Mouse (Mus musculus): ENCODE measurements around the gene Elk3. TPM values are rescaled to one million over a fixed set of nuclear protein-coding genes. Genes with fewer than 3 reads are reported as not detected.

Gene Elk3
- total and polyA plus RNA-seq, 3 experiments: 0.33 TPM; not detected in 2

- no peak for ATAC-seq (ENCODE audit: extremely low read depth, insufficient number of reproducible peaks, low FRiP score, poor library complexity, severe bottlenecking)
- Histone ChIP-seq H3K4me1 (ENCODE audit: insufficient read depth, low read depth, low read length) (no peaks in the 10 kb centered on the region), H3K9me3 (replicated peaks) (no peaks in the 10 kb centered on the region), H3K4me3 (ENCODE audit: low read depth, low read length) (no peak overlapping the region), H3K27me3 (ENCODE audit: insufficient read depth, low read length) (peaks cover 30% of the 10 kb centered on the region), H3K36me3 (replicated peaks) (no peaks in the 10 kb centered on the region)
- no peak for DNase-seq (ENCODE audit: low spot score)
- TF ChIP-seq POLR2AphosphoS5 (IDR thresholded peaks at IDR 0.05; ENCODE audit: insufficient replicate concordance, low read depth, low read length) (no peak), GATA1 (IDR thresholded peaks at IDR 0.05; ENCODE audit: borderline replicate concordance, low read length) (no peak)
Measured at GRCm38 (mm10) chr10:93309131-93309933, 1.6 kb downstream of the Elk3 start.

GRCm38 (mm10) chr10:93306367-93306766 is 4.6 kb downstream of the Elk3 start:
- no peak for TF ChIP-seq TAL1 (conservative IDR thresholded peaks at IDR 0.05; ENCODE audit: low read depth, low read length)
- no peak for TF ChIP-seq CTCF (IDR thresholded peaks at IDR 0.05; ENCODE audit: low read depth, low read length)
- TF ChIP-seq POLR2AphosphoS5 (IDR thresholded peaks at IDR 0.05; ENCODE audit: insufficient replicate concordance, low read depth, low read length): no peak
- TF ChIP-seq GATA1 (IDR thresholded peaks at IDR 0.05; ENCODE audit: borderline replicate concordance, low read length): no peak
- TF ChIP-seq GATA2 (IDR thresholded peaks at IDR 0.05; ENCODE audit: borderline replicate concordance, low read depth, low read length): no peak
- H3K9me3 ChIP-seq (replicated peaks): no peaks in the 10 kb centered on the region
- H3K27me3 ChIP-seq (ENCODE audit: insufficient read depth, low read length): peaks cover 42% of the 10 kb centered on the region
- no peak for ATAC-seq (ENCODE audit: extremely low read depth, insufficient number of reproducible peaks, low FRiP score, poor library complexity, severe bottlenecking)
- H3K4me1 ChIP-seq (ENCODE audit: insufficient read depth, low read depth, low read length): no peaks in the 10 kb centered on the region
- H3K36me3 ChIP-seq (replicated peaks): no peaks in the 10 kb centered on the region
- no peak for DNase-seq (ENCODE audit: low spot score)
- no peak overlapping the region for H3K4me3 ChIP-seq (ENCODE audit: low read depth, low read length)

GRCm38 (mm10) chr10:93305946-93306345 is 5.0 kb downstream of the Elk3 start:
- H3K36me3 ChIP-seq (replicated peaks): no peaks in the 10 kb centered on the region
- H3K4me1 ChIP-seq (ENCODE audit: insufficient read depth, low read depth, low read length): no peaks in the 10 kb centered on the region
- H3K4me3 ChIP-seq (ENCODE audit: low read depth, low read length): no peak overlapping the region
- H3K9me3 ChIP-seq (replicated peaks): no peaks in the 10 kb centered on the region
- TF ChIP-seq POLR2AphosphoS5 (IDR thresholded peaks at IDR 0.05; ENCODE audit: insufficient replicate concordance, low read depth, low read length): no peak
- TF ChIP-seq CTCF (IDR thresholded peaks at IDR 0.05; ENCODE audit: low read depth, low read length): no peak
- TF ChIP-seq GATA1 (IDR thresholded peaks at IDR 0.05; ENCODE audit: borderline replicate concordance, low read length): no peak
- no peak for TF ChIP-seq GATA2 (IDR thresholded peaks at IDR 0.05; ENCODE audit: borderline replicate concordance, low read depth, low read length)
- no peak for TF ChIP-seq TAL1 (conservative IDR thresholded peaks at IDR 0.05; ENCODE audit: low read depth, low read length)
- ATAC-seq (ENCODE audit: extremely low read depth, insufficient number of reproducible peaks, low FRiP score, poor library complexity, severe bottlenecking) (no peak), DNase-seq (ENCODE audit: low spot score) (no peak)
- peaks cover 43% of the 10 kb centered on the region for H3K27me3 ChIP-seq (ENCODE audit: insufficient read depth, low read length)

- H3K4me1 ChIP-seq (ENCODE audit: insufficient read depth, low read depth, low read length): no peaks in the 10 kb centered on the region
- DNase-seq (ENCODE audit: low spot score) (no peak), ATAC-seq (ENCODE audit: extremely low read depth, insufficient number of reproducible peaks, low FRiP score, poor library complexity, severe bottlenecking) (no peak)
- H3K9me3 ChIP-seq (replicated peaks): no peaks in the 10 kb centered on the region
- peaks cover 47% of the 10 kb centered on the region for H3K27me3 ChIP-seq (ENCODE audit: insufficient read depth, low read length)
- no peak for TF ChIP-seq TAL1 (conservative IDR thresholded peaks at IDR 0.05; ENCODE audit: low read depth, low read length)
- no peak for TF ChIP-seq GATA2 (IDR thresholded peaks at IDR 0.05; ENCODE audit: borderline replicate concordance, low read depth, low read length)
- TF ChIP-seq CTCF (IDR thresholded peaks at IDR 0.05; ENCODE audit: low read depth, low read length): no peak
- no peak for TF ChIP-seq POLR2AphosphoS5 (IDR thresholded peaks at IDR 0.05; ENCODE audit: insufficient replicate concordance, low read depth, low read length)
- TF ChIP-seq GATA1 (IDR thresholded peaks at IDR 0.05; ENCODE audit: borderline replicate concordance, low read length): no peak
- H3K4me3 ChIP-seq (ENCODE audit: low read depth, low read length): no peak overlapping the region
- no peaks in the 10 kb centered on the region for H3K36me3 ChIP-seq (replicated peaks)
Measured at GRCm38 (mm10) chr10:93303231-93303630, 7.7 kb downstream of the Elk3 start.

- no peak for ATAC-seq (ENCODE audit: extremely low read depth, insufficient number of reproducible peaks, low FRiP score, poor library complexity, severe bottlenecking)
Measured at GRCm38 (mm10) chr10:93301831-93302230, 9.1 kb downstream of the Elk3 start.

GRCm38 (mm10) chr10:93298208-93298607 is 12.7 kb downstream of the Elk3 start:
- Histone ChIP-seq H3K27me3 (ENCODE audit: insufficient read depth, low read length) (peaks cover 62% of the 10 kb centered on the region), H3K9me3 (replicated peaks) (no peaks in the 10 kb centered on the region), H3K4me3 (ENCODE audit: low read depth, low read length) (no peak overlapping the region), H3K4me1 (ENCODE audit: insufficient read depth, low read depth, low read length) (no peaks in the 10 kb centered on the region), H3K36me3 (replicated peaks) (no peaks in the 10 kb centered on the region)
- TF ChIP-seq GATA1 (IDR thresholded peaks at IDR 0.05; ENCODE audit: borderline replicate concordance, low read length) (no peak), CTCF (IDR thresholded peaks at IDR 0.05; ENCODE audit: low read depth, low read length) (no peak), POLR2AphosphoS5 (IDR thresholded peaks at IDR 0.05; ENCODE audit: insufficient replicate concordance, low read depth, low read length) (no peak), TAL1 (conservative IDR thresholded peaks at IDR 0.05; ENCODE audit: low read depth, low read length) (no peak), GATA2 (IDR thresholded peaks at IDR 0.05; ENCODE audit: borderline replicate concordance, low read depth, low read length) (no peak)
- no peak for DNase-seq (ENCODE audit: low spot score)
- no peak for ATAC-seq (ENCODE audit: extremely low read depth, insufficient number of reproducible peaks, low FRiP score, poor library complexity, severe bottlenecking)

More at GRCm38 (mm10) chr10:93301831-93302230, 9.1 kb downstream of the Elk3 start:
- Histone ChIP-seq H3K36me3 (replicated peaks) (no peaks in the 10 kb centered on the region), H3K27me3 (ENCODE audit: insufficient read depth, low read length) (peaks cover 48% of the 10 kb centered on the region), H3K9me3 (replicated peaks) (no peaks in the 10 kb centered on the region), H3K4me1 (ENCODE audit: insufficient read depth, low read depth, low read length) (no peaks in the 10 kb centered on the region), H3K4me3 (ENCODE audit: low read depth, low read length) (no peak overlapping the region)
- DNase-seq (ENCODE audit: low spot score): no peak
- TF ChIP-seq TAL1 (conservative IDR thresholded peaks at IDR 0.05; ENCODE audit: low read depth, low read length): no peak
- TF ChIP-seq CTCF (IDR thresholded peaks at IDR 0.05; ENCODE audit: low read depth, low read length): no peak
- TF ChIP-seq GATA2 (IDR thresholded peaks at IDR 0.05; ENCODE audit: borderline replicate concordance, low read depth, low read length): no peak
- no peak for TF ChIP-seq POLR2AphosphoS5 (IDR thresholded peaks at IDR 0.05; ENCODE audit: insufficient replicate concordance, low read depth, low read length)
- no peak for TF ChIP-seq GATA1 (IDR thresholded peaks at IDR 0.05; ENCODE audit: borderline replicate concordance, low read length)

Measured in G1E (cell line).